Mouse (Mus musculus): ENCODE measurements around the gene Nrcam. TPM values are rescaled to one million over a fixed set of nuclear protein-coding genes. Genes with fewer than 3 reads are reported as not detected.

Nrcam gene
- total RNA-seq, 2 experiments from 2014 or later = 0.21 to 0.37 TPM

DNA sequence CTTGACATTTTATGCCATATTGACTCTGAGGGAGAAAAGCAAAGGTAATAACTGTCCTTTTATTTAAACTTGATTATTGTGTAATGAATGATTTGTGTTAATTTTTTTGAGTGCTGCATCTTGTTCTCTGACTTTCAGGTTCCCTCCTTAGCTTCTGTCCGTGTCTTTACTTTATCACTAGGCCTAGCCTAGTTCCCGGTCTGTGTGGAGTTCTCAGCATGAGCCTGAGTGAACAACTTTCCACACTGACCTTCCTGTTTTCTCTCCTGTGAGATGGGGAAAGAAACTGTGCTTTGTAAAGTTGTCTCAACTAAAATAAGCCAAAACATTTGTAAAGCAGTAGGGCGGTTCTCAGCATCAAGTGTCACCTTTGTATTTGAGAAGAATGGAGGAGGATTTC is 179.9 kb downstream of the Nrcam start:
- ATAC-seq (replicated peaks; ENCODE audit: poor library complexity) = no peak

DNA sequence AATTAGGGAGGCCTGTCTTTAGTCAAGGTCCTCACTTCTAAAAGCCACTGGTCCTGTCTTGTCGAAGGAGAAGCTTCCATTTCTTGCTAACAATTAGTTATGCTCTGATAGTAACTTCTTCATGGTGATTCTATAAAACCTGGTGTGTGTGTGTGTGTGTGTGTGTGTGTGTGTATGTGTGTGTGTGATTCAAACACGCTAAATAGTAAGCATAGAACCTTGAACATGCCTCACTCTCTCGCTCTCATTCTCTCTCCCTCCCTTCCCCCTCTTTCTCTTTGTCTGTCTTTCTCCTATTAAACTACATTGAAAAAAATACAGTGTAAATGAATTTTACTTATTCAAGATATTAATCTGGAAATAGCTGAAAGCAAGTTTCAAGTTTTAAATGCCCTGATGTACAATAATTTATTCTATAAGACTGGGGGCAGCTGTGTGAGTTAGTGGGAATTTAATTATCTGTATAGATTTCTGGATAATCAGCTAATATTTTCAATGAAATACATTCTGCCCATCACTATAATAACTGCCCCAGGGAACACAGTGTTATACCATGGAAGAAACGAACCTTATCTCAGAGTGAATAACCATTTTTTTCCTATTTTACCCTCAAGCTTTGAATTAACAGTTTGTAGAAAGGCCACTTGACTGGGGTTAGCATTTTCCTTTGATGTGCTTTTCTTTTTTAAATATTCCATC is 180.9 kb downstream of the Nrcam start:
- ATAC-seq (replicated peaks; ENCODE audit: poor library complexity) = no peak

DNA sequence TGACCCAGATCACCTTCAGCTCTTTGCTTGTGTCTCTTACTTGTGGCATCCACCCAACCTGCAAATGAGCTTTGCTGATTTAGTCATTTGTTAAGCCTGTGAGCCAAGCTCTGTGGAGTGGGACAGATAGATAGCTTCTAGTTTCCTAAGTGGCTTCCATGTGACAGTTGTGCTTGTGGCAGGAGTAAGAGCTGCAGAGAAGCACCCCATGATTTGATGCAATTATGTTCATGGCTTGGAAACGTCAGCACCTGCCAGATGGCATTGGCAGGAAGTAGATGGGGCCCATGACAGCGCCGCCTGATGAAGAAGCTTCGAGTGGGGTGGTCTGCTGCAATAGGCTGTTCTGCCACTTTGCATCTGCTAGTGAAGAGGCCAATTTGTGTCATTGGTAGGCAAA is 186.4 kb downstream of the Nrcam start:
- ATAC-seq (replicated peaks; ENCODE audit: poor library complexity) = no peak

DNA sequence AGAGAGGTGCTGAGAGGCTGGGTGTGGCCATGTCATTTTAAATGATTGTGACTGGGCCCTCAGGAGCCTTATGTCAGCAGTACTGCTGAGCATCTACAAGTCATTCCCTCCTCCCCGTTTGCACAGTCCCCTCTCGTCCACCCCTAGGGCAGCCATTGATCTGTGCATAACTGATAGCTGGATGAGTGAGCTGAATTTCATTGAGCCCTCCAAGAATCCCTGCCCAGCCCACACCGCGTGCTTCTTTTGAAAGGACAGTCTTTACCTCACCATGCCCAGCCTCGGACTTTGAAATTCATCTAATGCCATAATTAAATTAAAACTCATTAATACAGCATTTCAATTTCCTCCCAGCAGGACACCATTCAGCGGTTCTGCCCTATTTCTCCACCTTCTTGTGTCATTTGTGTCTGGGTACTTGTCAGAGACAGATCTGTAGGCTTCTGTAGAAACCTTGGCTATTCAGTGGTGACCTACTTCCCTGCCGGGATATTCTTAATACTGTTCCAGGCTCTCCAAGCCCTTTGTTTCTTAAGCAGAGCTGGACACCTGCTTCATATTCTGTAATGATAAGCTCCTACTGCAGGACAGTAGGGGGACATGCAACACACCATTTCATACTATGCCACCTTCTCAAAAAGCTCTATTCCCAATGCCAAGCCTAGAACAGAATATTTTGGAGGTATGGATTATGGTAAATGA is 190.9 kb downstream of the Nrcam start:
- no peak for ATAC-seq (replicated peaks; ENCODE audit: poor library complexity)

DNA sequence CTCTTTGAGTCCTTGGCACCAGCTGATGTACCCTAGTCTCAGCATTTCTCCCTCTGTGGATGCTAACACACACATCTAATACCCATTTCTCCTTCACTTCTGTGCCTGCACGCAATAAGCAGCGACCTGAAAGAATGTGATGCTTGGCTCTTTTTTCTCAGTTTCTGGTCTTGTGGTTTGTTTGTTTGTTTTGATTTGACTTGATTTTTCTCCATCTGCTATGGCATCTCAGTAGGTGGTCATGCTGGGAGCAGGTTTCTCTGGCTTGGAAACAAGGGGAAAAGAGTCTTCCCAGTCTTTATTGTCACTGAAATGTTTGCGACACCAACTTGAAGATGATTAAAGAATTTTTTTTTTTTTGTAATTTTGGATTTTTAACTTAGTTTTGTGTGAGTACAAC is 192.8 kb downstream of the Nrcam start:
- ATAC-seq (replicated peaks; ENCODE audit: poor library complexity) = no peak

DNA sequence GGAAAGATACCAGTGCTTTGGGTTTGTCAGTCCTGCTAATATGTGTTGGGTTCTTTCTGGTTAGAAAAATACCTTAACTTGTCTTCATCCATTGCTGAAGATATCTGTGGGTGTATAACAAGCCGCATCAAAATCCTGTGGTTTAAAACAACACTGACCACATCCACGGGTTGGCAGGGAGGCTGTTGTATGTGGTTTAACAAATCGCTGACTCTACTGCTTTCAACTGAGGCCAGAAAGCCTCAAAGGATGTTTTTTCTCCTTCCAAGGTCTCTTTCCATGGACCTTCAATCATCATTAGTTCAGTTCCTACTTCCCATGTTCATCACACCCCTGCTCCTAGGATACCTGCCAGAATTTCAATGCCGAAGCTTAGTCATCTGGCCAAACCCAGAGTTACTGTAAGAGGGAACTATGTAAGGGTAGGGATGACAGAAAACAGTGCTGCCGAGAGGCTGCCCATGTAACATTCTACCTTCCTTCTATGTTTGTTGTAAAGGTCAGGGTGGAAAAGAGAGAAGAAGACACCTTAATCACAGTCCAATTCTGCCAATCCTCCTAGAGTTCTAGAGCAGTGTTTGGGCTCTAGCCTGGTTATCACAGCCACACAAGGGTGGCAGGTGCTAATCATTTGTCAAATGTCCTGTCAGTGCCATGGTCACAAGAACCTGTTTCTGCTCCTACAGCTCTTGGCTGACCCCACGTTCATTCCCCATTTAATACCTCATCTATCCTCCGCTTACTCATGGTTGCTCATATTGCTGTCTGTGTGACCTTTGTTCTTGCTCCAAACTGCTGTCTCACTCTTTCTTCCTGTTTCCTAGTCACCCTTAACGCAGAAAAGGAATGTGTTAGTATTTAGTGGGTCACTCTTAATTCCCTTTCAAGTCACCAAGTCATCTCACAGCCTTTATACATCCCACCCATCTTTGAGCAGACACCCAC is 196.2 kb downstream of the Nrcam start:
- ATAC-seq (replicated peaks; ENCODE audit: poor library complexity) = peak; percentile 23; the same call in 1 of the 2 replicates

DNA sequence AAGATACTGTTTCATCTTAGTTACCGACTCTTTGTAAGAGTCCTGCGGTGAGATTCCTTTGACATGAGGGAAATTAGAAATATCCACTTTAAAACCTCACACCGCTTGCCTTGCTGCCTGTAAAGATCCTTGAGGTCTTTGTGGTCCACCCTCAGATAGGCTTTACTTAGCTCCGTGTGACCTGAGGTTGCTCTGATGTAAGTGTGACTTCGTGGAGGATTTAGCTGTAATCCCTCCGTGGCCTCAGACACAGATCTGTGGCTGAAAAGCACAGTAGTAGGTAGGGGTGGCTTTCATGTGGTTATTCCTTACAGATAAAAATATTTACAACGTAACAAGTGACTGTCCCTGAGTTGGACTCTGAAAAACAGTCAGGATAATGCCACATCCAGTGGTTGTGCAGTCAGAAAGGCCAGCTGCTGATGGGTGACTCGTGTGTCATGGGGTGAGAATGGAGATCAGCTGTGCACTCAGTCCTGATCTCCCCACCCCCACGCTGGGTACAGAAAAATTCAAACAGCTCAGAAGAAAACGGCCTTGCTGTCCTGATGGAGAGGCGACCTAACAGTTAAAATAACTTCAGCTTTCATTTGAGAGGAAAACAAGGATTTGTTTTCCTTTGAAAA is 199.8 kb downstream of the Nrcam start:
- ATAC-seq (replicated peaks; ENCODE audit: poor library complexity) = no peak

DNA sequence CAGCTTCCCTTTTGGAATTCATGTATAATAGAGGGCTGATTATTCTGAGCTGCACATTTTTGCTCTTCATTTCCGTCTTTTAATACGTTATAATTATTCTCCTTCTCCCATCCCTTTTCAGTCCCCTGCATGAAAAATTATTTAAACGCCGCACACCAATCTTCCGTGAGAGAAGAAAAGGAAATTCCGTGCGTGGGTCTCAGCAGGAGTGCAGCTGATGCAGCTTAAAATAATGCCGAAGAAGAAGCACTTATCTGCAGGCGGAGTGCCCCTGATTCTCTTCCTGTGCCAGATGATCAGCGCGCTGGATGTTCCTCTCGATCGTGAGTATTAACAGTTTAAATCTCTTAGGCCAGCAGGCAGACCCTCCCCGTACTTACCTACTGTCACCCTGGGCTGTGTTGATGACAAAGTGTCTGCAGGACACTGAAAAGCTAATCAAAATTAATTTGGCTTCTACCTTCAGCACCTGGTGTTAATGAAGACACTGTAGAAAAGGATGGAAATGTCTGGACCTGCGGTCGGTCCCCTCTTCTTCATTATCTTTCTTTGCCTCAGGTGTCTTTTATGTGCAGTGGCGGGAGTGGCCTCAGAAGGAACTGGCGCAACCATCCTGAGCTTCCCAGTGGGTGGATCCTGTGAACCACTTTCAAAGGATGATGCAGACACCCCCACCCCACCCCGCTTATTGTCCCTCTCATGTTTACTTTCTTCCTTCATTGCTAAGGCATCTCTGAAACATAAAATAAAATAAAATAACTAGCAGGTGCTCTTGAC is 203.8 kb downstream of the Nrcam start:
- no peak for ATAC-seq (replicated peaks; ENCODE audit: poor library complexity)

DNA sequence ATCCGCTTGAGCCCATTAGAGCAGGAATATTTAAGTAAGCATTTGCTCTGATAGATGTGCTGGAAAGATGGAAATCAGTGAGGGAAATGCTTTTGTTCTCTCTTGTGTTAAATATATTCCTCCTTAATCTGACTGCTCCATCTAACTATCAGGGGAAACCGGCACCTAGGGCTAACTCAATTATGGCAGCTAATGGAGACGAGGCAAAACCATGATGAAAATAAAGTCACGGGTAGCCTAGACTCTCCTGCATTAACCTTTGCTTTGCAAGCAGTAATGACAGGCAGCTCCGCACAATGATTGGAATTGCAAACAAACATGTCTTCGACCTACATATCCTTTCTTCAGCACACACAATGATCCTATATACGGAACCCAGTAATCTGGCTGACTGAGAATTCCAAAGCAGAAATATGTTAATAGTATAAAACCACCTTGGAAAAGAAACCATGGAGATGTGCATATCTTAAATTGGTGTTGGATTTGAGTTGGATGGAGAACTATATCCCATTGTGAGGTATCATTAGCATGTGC is 205.5 kb downstream of the Nrcam start:
- no peak for ATAC-seq (replicated peaks; ENCODE audit: poor library complexity)

DNA sequence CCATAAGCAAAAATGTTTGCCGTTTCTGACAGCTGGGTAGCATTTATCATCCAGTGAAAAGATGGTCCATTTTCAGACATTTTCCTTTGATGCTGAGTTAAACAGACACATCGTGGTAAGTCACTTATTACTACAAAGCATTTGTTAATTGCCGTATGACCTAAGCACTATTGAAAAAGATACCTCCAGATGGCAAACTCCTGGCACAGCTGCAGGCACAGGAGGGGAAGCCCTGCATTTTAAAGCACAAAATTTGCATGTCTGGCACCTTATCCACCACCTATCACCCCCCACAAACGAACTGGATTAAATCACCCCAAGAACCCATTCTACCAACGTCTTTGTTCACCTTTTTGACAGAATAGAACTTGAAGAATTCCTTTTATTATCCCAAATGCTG is 206.9 kb downstream of the Nrcam start:
- no peak for ATAC-seq (replicated peaks; ENCODE audit: poor library complexity)

DNA sequence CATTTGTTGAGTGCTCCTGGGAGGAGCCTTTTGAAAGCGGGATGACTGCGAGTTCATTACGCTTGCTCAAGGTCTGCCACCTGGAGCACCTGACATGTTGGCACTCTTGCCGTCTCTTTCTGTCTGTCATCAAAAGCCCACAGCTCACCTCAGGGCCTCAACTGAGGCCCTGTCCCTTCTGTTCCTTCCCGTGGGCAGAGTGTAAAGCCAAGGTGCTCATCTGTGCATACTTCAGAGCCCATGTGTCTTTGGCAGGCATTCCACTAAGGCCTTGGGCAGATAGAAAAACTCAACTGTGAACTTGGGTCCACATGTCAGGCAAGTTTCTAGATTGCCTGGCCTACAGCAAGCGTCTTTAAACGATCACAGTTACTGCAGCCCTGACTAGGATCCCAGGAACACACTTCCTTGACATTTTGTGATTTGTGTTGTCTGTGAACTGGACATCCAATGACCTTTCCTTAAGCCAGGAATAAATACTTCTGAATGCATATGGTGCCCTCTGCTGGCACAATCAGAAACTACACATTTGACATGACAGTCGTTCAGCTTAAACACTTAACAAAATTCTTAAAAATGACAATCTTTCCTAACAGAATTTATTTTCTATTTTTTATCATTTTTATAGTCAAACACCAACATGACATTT is 219.2 kb downstream of the Nrcam start:
- ATAC-seq (replicated peaks; ENCODE audit: poor library complexity) = peak; percentile 90

DNA sequence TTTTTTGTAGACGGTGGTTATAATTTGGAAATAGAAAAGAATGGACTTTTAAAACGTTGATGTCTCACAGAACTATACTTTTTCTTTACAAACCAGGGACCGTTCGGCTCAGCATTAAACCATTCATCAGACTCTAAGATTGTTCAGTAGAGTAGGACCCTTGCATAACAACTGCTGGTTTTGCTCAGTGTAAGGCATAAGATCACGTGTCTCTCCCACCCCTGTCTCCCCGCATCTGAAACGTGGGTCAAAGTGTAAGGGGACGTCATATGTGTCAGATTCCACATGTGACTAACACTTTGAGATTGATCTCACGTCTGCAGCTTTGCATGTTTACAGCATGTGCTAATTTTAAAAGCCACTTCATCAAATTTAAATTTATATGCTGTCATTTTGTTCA is 219.8 kb downstream of the Nrcam start:
- ATAC-seq (replicated peaks; ENCODE audit: poor library complexity) = no peak

DNA sequence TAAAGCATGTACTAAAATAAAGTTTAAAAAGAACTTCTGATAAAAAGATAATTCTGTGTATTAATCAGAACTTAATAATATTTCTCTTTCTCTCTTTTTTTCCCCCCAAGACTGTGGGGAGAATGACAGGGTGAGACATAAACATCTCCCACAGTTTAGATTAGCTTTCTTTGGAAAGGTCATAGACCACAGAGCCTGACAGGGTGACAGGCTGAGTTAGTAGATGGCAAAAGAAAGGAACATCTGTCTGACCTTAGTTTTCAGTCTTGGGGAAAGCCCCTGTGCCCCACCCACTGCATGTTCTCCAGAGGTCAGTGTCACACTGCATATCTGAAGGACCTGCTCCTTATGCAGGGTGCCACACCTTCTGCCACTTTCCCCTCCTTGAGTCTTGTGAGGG is 222.9 kb downstream of the Nrcam start:
- ATAC-seq (replicated peaks; ENCODE audit: poor library complexity) = no peak

DNA sequence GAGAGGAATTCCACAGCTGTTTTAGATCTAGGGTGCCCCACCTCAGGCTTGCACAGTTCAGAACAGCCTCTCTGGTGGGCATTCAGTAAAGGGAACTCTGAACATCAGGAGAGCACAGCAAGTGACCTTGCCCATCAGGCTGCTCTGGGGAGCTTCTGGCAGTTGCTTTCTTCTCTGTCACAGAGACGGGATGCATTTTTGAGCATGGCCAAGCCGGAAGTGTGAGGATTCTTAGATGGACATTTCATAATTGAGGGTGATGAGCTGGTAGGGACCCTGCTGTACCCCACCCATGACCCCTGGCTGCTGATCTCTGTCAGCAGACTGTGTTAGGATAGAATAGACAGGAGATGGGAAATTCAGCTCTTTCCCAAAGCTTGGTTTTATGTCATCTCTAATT is 225.4 kb downstream of the Nrcam start:
- no peak for ATAC-seq (replicated peaks; ENCODE audit: poor library complexity)

DNA sequence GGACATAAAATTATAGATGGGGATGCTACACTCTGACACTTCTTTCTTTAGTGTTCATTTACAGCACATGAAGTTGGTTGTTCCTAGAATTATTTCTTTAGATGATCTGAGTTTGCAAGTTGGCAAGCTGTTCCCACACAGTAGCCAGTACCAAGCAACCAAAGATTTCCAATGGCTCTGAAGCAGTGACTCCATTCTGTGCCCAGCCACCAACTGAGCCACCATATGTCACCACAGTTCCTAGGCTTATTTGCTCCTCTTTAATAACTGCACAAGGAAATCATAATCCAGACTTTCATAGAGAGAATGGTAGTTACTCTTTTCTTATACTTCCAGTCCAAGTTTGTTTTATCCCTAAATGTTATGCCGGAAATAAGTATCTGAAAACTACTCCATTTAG is 226.1 kb downstream of the Nrcam start:
- no peak for ATAC-seq (replicated peaks; ENCODE audit: poor library complexity)

DNA sequence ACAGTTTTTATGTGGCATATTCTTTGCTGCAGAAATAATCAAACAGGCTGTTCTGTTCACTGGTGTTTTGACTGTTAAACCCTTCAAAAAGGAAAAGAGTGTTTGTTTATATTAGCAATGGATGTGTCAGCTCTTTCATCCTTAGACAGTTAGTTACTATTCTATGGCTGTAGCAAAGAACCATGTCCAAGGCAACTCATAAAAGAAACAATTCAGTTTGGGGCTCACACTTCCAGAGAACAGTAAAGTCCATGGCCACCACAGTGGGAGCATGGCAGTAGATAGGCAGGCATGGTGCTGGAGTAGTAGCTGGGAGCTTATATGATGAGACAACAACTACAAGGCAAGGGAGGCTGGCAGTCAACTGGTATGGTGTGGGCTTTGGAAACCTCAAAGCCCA is 231.3 kb downstream of the Nrcam start:
- ATAC-seq (replicated peaks; ENCODE audit: poor library complexity) = no peak

DNA sequence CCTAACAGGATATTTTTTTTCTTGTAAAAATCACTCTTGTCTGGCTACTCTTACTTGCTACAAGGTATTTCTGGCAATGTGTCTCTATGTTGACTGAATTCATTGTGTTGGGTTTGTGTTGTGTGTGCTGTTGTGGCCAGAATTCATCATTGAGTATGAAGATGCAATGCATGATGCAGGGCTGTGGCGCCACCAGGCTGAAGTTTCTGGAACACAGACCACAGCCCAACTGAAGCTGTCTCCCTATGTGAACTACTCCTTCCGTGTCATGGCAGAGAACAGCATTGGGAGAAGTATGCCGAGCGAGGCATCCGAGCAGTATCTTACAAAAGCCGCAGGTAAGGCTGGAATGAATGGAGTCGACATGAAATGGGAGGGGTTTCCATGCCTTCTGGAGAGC is 241.4 kb downstream of the Nrcam start:
- ATAC-seq (replicated peaks; ENCODE audit: poor library complexity) = no peak

DNA sequence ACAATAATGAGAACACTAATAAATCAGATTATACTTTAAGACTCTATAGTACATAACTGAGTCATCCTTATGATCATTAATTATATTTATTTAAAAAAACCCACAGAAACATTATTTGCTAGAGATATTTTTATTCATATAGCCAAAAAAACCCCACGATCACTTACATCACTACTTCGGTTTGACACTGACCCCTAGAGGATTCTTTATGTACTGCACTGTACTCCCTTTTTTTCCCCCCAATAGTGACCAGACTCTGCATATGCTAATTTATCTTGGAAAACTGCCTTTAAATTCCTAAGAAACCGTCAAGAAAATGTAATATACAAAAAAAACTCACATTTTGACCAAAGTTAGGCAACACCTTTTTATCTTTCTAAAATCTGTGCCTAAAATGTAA is 244.0 kb downstream of the Nrcam start:
- peak; percentile 80 for ATAC-seq (replicated peaks; ENCODE audit: poor library complexity)

DNA sequence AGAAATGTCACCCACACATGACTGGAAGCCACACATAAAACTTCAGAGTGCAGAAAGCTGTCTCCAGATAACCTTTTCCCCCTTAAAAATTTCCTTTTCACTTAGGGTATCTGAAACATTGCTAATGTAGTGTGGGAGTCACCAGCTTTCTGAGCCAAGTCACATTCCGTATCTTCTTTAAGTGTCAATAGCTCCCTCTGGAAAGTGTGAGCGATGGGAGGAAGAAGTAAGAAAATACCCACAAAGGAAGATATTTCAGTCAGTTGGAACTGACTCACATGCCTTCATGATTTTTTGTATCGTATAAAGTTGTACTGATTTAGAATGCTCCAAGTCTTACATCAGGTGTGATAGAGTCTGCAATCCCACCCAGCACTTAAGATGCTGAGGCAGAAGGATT is 245.5 kb downstream of the Nrcam start:
- no peak for ATAC-seq (replicated peaks; ENCODE audit: poor library complexity)

All from megakaryocyte progenitor cell, adult 5-6 weeks (primary cell).